Mouse (Mus musculus) heart, postnatal 4 days (tissue): ENCODE data around the gene Flot1. TPM values are rescaled to one million over a fixed set of nuclear protein-coding genes. Genes with fewer than 3 reads are reported as not detected.

Experiments used
- DNase-seq: peaks from one replicate; pipeline ENCODE4 v3.0.0; 2021
- microRNA-seq, 2 experiments: library from miRNA; unstranded; fragments of <30 nt; microRNA quantifications; one replicate each; pipeline ENCODE4 v1.2.0; 2021 to 2022
- total RNA-seq, 2 experiments: library from RNA; stranded (reverse); gene quantifications; 2 replicates each; pipeline ENCODE4 v1.2.3; 2021

The Flot1 gene
- total RNA-seq, 2 experiments from 2014 or later = 97.8 to 105 TPM

DNA sequence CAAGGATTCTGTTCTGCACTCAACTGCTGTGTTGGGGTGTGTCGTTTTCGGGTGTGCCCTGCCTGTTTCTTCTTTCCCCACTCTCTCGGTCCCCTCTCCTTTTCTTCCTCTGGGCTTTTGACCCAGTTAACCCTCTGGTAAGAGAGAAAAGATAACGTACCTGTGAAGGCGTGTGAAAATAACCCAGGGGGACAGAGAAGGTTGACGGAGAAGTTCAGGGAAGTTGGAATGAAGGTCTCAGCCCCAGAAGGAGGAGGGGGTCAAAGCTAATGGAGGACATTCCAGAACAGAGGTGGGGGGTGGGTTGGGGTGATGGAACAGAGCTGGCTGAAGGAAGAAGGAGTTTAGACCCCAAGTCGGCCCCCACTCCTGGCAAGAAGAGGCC lies 45.9 kb downstream of the Flot1 start:
- no peak for DNase-seq

DNA sequence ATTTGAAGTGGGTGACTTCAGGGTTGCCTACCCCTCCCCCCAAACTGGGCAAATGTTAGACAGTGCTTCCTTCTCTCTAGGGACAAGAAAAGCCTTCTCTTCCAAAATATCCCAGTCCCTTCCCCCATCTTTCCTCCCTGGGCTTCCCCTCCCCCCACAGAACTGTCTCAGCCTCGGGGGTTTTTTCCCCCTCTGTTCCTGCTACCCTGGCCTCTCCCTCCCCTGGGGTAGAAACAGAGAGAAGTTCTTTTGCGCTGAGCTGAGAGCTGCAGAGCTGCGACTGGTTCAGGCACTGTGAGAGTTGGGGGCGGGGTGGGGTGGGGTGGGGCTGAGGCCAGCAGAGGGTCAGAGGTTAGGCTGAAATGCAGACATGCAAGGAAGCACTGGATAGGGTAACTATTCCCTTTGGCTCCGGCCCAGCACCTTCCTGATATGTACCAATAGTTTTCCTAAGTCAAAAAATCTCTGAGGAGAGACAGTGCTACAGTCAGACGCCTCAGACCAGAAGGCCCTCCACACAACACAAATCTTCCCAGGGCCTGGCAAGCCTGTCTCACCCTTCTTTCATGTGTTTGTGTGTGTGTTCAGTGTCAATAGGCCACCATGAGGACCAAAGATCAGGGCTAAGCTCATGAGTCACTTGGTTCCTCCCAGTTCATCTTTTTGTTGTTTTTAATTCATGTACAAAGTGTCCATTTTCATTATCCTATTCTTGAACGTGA lies 46.5 kb downstream of the Flot1 start:
- peak; percentile 54 for DNase-seq

DNA sequence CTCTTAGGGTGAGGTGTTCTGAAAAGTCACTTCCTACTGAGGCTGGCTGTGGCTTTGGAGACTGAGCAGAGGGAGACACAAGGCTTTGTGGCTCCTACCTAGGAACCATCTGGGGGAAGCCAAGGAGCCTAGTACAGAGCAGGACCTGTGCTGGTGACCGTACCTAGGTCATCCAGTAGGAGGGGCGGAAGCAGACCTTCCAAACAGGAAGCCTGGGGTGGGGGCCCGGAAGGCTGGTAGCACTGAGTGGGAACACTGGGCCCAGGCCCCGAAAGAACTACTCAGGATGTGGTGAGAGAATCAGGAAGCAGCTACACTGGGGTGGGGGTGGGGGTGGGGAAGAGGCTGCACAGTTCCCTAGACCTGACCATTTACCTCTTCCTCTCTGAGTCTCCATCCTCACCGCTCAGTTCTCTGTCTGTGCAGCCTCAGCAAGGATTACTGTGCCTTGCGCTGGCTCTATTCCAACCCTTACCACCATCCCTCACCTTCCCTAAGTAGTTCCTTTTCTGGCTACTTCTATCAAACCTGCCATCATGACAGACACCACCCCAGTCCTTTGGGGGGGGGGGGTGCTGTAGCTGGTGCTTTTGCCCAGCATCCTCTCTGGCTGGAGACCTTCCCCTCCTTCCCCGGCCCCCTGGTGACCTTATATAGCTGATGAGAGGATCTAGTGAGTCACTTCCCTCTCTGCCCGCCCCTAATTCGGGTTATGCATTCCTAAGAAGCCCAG lies 47.3 kb downstream of the Flot1 start:
- peak; percentile 75 for DNase-seq

DNA sequence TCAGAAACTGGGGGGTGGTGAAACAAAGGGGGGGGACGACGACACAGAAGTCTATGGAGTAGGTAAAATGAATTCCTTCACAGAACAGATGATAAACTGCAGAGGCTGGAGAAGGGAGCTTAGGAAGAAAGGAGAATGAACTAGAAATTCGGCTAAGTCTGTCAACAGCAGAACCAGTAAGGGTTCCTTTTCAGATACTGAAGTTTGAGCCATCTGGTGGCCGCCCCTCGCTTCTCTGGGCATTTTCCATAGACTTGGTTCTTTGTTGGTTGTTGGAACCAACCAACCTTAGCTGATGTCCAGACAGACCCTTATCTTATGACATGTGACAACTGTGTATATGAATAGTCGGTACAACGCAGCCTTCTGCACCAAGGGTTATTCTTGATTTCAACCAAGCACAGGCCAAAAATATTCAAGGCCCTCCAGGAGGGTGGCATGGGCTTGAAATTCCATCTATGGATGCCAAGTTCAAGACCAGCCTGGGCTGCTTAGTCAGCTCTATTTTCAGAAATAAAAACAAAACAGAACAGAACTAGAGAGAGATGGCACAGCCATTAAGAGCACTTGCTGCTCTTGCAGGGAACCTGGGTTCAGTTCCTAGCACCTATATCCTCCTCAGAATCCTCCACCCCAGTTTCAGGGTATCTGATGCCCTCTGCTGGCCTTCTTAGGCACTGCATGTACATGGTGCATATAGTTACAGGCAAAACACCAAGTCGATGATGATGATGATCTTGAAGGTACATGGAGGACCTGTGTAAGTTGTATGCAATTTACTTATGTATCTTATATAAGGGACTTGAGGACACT lies 48.1 kb downstream of the Flot1 start:
- peak; percentile 65 for DNase-seq

DNA sequence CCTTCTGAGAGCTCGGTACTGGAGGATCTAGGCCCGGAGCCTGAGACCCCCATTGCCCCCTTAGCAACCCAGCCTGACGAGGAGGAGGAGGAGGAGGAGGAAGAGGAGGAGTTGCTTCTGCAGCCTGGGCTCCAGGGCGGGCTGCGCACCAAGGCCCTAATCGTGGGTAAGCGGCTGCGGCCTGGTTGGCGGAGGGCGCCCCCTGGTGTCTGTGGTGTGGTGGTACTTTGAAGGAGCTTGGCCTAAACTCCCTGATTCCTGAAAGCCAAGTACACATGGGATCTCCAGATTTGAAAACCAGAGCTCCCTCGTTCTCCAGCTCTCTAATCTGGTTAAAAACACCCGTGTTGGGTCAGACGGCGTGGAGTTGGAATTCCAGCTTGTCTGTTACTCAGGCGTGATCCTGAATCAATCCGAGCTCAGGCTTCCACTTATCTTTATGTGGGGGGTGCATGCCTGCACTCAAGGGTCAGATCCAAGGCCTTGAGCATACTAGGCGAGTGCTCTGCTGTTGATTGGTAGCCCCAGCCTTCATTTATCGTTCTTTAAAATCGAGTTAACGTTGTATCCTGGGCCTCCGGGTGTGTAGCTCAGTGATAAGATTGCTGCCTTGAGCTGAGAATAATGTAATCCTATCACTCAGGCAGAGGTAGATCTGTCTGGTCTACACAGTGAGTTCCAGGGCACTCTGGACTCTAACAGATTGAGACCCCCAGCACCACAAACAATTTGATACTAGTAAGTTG lies 50.9 kb downstream of the Flot1 start:
- DNase-seq = peak; percentile 95

DNA sequence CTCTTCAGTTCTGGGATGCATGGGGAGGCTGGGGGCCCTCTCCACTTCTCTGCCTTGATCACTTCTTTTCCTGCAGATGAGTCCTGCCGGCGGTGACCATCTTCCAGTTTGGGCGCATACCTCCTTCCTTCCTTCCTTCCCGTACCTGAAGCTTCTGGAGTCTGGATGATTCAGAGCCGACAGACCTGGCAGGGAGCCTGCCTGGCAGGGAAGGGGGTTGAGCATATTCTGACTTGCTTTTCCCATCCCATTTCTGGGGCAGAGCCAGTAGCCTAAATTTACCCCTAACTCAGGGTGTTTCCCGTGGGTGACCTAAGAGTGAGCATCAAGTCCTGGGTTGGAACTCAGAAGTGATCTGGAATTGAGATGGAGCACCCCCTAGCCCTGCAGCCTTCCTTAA lies 51.7 kb downstream of the Flot1 start:
- DNase-seq = no peak

GRCm38 (mm10) chr17:35879245-35880057 lies 56.4 kb downstream of the Flot1 start, which contains the start of gene Dhx16:
Dhx16 (plus strand) TSS chr17:35879819.
- DNase-seq = peak; percentile 97

Small RNA genes lying within 50 kb of the gene (microRNA-seq; reads per million reads assigned to microRNA genes)
- gene Gm28033 = 0.82 to 1.4 reads per million in 2 experiments

Other genes starting within 250 kb of the Flot1 start
- gene Sfta2, start 221.7 kb upstream of the Flot1 start, total RNA-seq = not detected
- not detected for gene Gm9573, start 196.6 kb upstream of the Flot1 start, total RNA-seq
- not detected for gene Mucl3, start 179.5 kb upstream of the Flot1 start, total RNA-seq
- gene Vars2, start 155.6 kb upstream of the Flot1 start, total RNA-seq = 10 to 100 TPM; 29.0 to 29.2 TPM
- 10 to 100 TPM; 19.4 to 20.9 TPM for gene Gtf2h4, start 149.5 kb upstream of the Flot1 start, total RNA-seq
- 100 to 1,000 TPM; 107 to 113 TPM for gene Ddr1, start 118.6 kb upstream of the Flot1 start, total RNA-seq
- 10 to 100 TPM; 39.7 to 42.5 TPM for gene Ier3, start 1.5 kb upstream of the Flot1 start, total RNA-seq
- gene Tubb5, start 15.1 kb downstream of the Flot1 start, total RNA-seq = 100 to 1,000 TPM; 908 to 913 TPM
- 10 to 100 TPM; 37.9 to 40.6 TPM for gene Mdc1, start 18.3 kb downstream of the Flot1 start, total RNA-seq
- gene Nrm, start 38.1 kb downstream of the Flot1 start, total RNA-seq = 10 to 100 TPM; 26.3 to 32.2 TPM
- gene Ppp1r18, start 42.4 kb downstream of the Flot1 start, total RNA-seq = 10 to 100 TPM; 32.6 to 32.7 TPM
- gene Dhx16, start 56.6 kb downstream of the Flot1 start, total RNA-seq = 10 to 100 TPM; 24.2 to 25.1 TPM
- 10 to 100 TPM; 45.0 to 47.0 TPM for gene 2310061I04Rik, start 74.2 kb downstream of the Flot1 start, total RNA-seq
- gene Atat1, start 86.8 kb downstream of the Flot1 start, total RNA-seq = 10 to 100 TPM; 18.7 to 23.0 TPM
- gene Mrps18b, start 93.2 kb downstream of the Flot1 start, total RNA-seq = 10 to 100 TPM; 56.1 to 58.3 TPM
- gene Ppp1r10, start 93.2 kb downstream of the Flot1 start, total RNA-seq = 10 to 100 TPM; 49.2 to 58.5 TPM
- 10 to 100 TPM; 71.0 to 73.9 TPM for gene Abcf1, start 146.5 kb downstream of the Flot1 start, total RNA-seq
- gene Gnl1, start 156.6 kb downstream of the Flot1 start, total RNA-seq = 10 to 100 TPM; 38.4 to 38.6 TPM
- 10 to 100 TPM; 12.9 TPM for gene Prr3, start 157.0 kb downstream of the Flot1 start, total RNA-seq
- gene H2-T24, start 197.3 kb downstream of the Flot1 start, total RNA-seq = 1 to 10 TPM; 1.1 to 1.6 TPM
- 1 to 10 TPM; 7.7 to 9.5 TPM for gene H2-T23, start 209.6 kb downstream of the Flot1 start, total RNA-seq
- gene H2-T22, start 219.5 kb downstream of the Flot1 start, total RNA-seq = 1 to 10 TPM; 7.9 to 9.3 TPM
- not detected for gene Gm6034, start 219.7 kb downstream of the Flot1 start, total RNA-seq
- 1 to 10 TPM in 1 of 2 experiments, under 1 TPM in 1; 0.98 to 1.1 TPM for gene Gm11127, start 235.1 kb downstream of the Flot1 start, total RNA-seq